Mouse (Mus musculus) liver, embryonic 14.5 days (tissue): Measurements from ENCODE around the gene Mrpl51. TPM values are rescaled to one million over a fixed set of nuclear protein-coding genes. Genes with fewer than 3 reads are reported as not detected.

Experiments
- ATAC-seq: fragments of 200-750 bp; cut with Nextera tagmentation; 2 replicates; pipeline ENCODE4 v1.8.0; 2017; ENCODE audit warnings: moderate number of reproducible peaks, mild to moderate bottlenecking, moderate library complexity; ENCODE audit not compliant: insufficient read depth
- DNase-seq, 3 experiments: peaks; one replicate each; pipeline ENCODE4 v3.0.0-alpha.2; 2012 to 2013; ENCODE audit warnings: low read depth in 3 of 3, low spot score in 3 of 3
- H3K27ac ChIP-seq: fragments of 300-500 bp; sonication (generic); 2 replicates; pipeline ENCODE4 v1.5.1; 2014; ENCODE audit warnings: moderate library complexity, mild to moderate bottlenecking, control low read depth, inconsistent platforms
- H3K27me3 ChIP-seq: fragments of 300-500 bp; sonication (generic); 2 replicates; pipeline ENCODE4 v1.6.1; 2014; ENCODE audit warnings: mild to moderate bottlenecking, low read length, moderate library complexity; ENCODE audit not compliant: control insufficient read depth, insufficient read depth
- H3K36me3 ChIP-seq: fragments of 300-500 bp; sonication (generic); replicated peaks from 2 replicates; pipeline ENCODE4 v1.6.1; 2014; ENCODE audit warnings: low read depth; ENCODE audit not compliant: control insufficient read depth, insufficient read depth
- H3K4me1 ChIP-seq, 2 experiments: fragments of 200-500 bp in 1 of 2; fragments of 300-500 bp in 1 of 2; sonication (generic) in 1 of 2; replicated peaks; 2 replicates each; pipeline ENCODE4 v1.6.1; 2012 to 2014; ENCODE audit warnings: antibody characterized with exemption in 1 of 2, inconsistent platforms in 1 of 2, low read length in 1 of 2; ENCODE audit not compliant: control insufficient read depth in 2 of 2, insufficient read depth in 2 of 2
- H3K4me2 ChIP-seq: fragments of 300-500 bp; sonication (generic); 2 replicates; pipeline ENCODE4 v1.6.1; 2014; ENCODE audit warnings: low read depth, mild to moderate bottlenecking, control low read depth, moderate library complexity
- H3K4me3 ChIP-seq, 2 experiments: fragments of 200-500 bp in 1 of 2; fragments of 300-500 bp in 1 of 2; sonication (generic) in 1 of 2; 2 replicates each; pipeline ENCODE4 v1.5.1; 2012 to 2014; ENCODE audit warnings: low read depth in 2 of 2, low read length in 2 of 2, mild to moderate bottlenecking in 2 of 2, control low read depth in 1 of 2, inconsistent platforms in 1 of 2, moderate library complexity in 1 of 2; ENCODE audit not compliant: insufficient read depth in 1 of 2
- H3K9ac ChIP-seq: fragments of 300-500 bp; sonication (generic); replicated peaks from 2 replicates; pipeline ENCODE4 v1.6.1; 2014; ENCODE audit warnings: mild to moderate bottlenecking, control low read depth, moderate library complexity
- H3K9me3 ChIP-seq: fragments of 300-500 bp; sonication (generic); 2 replicates; pipeline ENCODE4 v1.6.1; 2016; ENCODE audit warnings: low read length, mixed read lengths; ENCODE audit not compliant: control insufficient read depth
- CTCF ChIP-seq: IDR thresholded peaks from 2 replicates; pipeline ENCODE4 v1.5.1; 2016; ENCODE audit warnings: antibody characterized with exemption, low read depth, control low read depth
- EP300 ChIP-seq: IDR thresholded peaks from 2 replicates; pipeline ENCODE4 v1.6.1; 2016; ENCODE audit warnings: antibody characterized with exemption, low read depth
- WGBS: fragments of 180-500 bp; shearing (Covaris S2); extraction: QIAGEN DNeasy Blood & Tissue Kit; methylation state at CpG from one replicate; pipeline ENCODE4 v1.1.7; 2014; ENCODE audit not compliant: insufficient replicate concordance; 5-methylcytosine and 5-hydroxymethylcytosine counted together
- polyA plus RNA-seq, 2 experiments: library from polyadenylated mRNA; depleted of rRNA in 1 of 2; stranded (reverse) in 1 of 2; unstranded in 1 of 2; fragments of >200 nt; fragmentation: Nextera tagmentation in 1 of 2; extraction: Ambion mirVana in 1 of 2; gene quantifications; 2 replicates each; pipeline versions ENCODE4 v1.2.1 to v1.2.3; 2012 to 2014

The Mrpl51 gene
- polyA plus RNA-seq, 2 experiments = 50.9 to 182 TPM

GRCm38 (mm10) chr6:125163801-125164657 lies 27.6 kb upstream of the Mrpl51 start:
- TF ChIP-seq EP300 (no peak), CTCF (no peak)
- ATAC-seq = no peak
- DNase-seq = no peak
- WGBS = 7% methylated on average over 20 of the region's 20 CpGs
- no peaks in the 10 kb centered on the region for H3K9me3 ChIP-seq
- peak overlapping the region; percentile 83 for H3K27ac ChIP-seq
- H3K36me3 ChIP-seq = peaks cover 31% of the 10 kb centered on the region
- peaks cover 22 to 40% of the 10 kb centered on the region in 2 experiments for H3K4me1 ChIP-seq
- peak overlapping the region; percentile 79 to 93 for H3K4me3 ChIP-seq
- H3K4me2 ChIP-seq = peak overlapping the region; percentile 93
- no peaks in the 10 kb centered on the region for H3K27me3 ChIP-seq
- peak overlapping the region; percentile 91 for H3K9ac ChIP-seq

DNA sequence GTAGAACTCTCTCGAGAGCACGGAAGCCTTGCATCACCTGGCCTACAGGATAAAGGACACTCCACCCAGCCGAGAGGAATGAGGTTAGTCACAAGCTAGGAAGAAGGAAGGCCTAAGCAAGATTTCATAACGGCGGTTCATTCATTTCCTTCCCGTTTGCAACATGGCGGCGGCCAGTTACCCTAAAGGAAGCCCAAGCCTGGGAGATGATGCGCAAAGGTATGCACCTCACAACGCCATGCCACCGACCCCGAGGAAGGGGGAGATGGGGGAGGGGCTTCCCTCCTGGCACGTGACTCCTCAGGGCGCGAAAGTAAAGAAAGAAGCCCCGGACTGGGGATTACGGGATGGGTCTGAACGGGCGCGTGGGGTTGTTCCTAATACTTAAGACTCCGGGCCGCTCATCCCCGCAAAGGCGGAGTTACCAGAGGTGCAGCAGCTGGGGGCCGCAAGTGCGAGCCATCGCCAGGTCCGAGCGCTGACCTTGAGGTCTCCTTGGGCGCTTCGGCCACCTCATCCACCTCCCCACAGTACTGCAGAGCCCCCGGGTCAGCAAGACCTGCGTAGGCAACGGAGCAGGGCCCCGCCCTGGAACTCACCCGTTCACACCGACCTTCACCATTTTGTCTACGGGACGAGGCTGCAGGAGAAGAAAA lies 26.8 kb upstream of the Mrpl51 start:
- peak overlapping the region; percentile 79 to 93 for H3K4me3 ChIP-seq
- peak overlapping the region; percentile 91 for H3K9ac ChIP-seq
- H3K4me2 ChIP-seq = peak overlapping the region; percentile 93
- TF ChIP-seq EP300 (no peak), CTCF (no peak)
- H3K27me3 ChIP-seq = no peaks in the 10 kb centered on the region
- H3K36me3 ChIP-seq = peaks cover 39% of the 10 kb centered on the region
- H3K4me1 ChIP-seq = peaks cover 22 to 39% of the 10 kb centered on the region in 2 experiments
- WGBS = under 1% methylated on average over 39 of the region's 39 CpGs
- no peak for DNase-seq
- no peaks in the 10 kb centered on the region for H3K9me3 ChIP-seq
- H3K27ac ChIP-seq = peak overlapping the region; percentile 83
- ATAC-seq = peak; percentile 39

DNA sequence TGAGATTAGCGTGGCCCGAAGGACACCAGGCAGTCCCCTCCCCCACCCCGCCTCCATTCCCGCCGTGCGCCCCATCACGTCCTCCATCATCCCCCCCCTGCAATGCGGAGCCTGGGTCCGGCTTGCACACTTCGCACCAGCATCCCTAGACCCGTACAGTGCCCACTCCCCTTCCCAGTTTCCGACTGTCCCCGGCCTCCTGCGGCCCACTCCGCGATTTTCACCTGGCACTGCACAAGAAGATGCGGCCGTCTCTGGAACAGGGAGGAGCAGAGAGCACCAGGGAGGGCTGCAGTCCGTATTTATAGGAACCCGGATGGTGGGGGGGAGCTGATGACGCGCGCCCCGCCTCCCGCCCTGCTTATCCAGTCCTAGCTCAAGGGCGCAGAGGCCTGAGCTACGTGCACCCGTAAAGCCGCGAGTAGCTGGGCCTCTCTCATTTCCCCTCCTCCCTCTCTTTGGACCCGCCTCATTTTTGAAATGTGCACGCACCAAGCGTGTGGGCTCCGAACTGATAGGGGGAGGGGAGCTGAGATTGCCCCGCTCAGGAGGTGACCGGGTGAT lies 26.2 kb upstream of the Mrpl51 start:
- peak; percentile 90 to 94 (median 91) for DNase-seq
- Histone ChIP-seq H3K27me3 (no peaks in the 10 kb centered on the region), H3K9ac (peak overlapping the region; percentile 91), H3K36me3 (peaks cover 44% of the 10 kb centered on the region), H3K4me2 (peak overlapping the region; percentile 93), H3K27ac (peak overlapping the region; percentile 83), H3K4me1 (peaks cover 22 to 38% of the 10 kb centered on the region in 2 experiments), H3K4me3 (peak overlapping the region; percentile 79 to 93), H3K9me3 (no peaks in the 10 kb centered on the region)
- ATAC-seq = peak; percentile 83
- TF ChIP-seq CTCF (0 out of 2 replicates have a peak, but pooled peaks have one; percentile 6), EP300 (no peak)
- under 1% methylated on average over 36 of the region's 36 CpGs for WGBS

GRCm38 (mm10) chr6:125166051-125166751 lies 25.4 kb upstream of the Mrpl51 start, which contains the start of gene Gapdh:
TSS of gene Gapdh (minus strand) at chr6:125166467.
- H3K9ac ChIP-seq = peak within 1 kb of the TSS; percentile 91
- no peaks in the 10 kb centered on the region for H3K9me3 ChIP-seq
- peaks cover 51% of the 10 kb centered on the region for H3K36me3 ChIP-seq
- TF ChIP-seq CTCF (no peak), EP300 (no peak)
- H3K4me1 ChIP-seq = peaks cover 16 to 32% of the 10 kb centered on the region in 2 experiments
- ATAC-seq (peak; percentile 46), DNase-seq (no peak)
- no peaks in the 10 kb centered on the region for H3K27me3 ChIP-seq
- under 1% methylated on average over 18 of the region's 18 CpGs for WGBS
- H3K4me3 ChIP-seq = peak within 1 kb of the TSS; percentile 79 to 93
- H3K4me2 ChIP-seq = peak within 1 kb of the TSS; percentile 93
- peak within 1 kb of the TSS; percentile 83 for H3K27ac ChIP-seq
